Mouse (Mus musculus) kidney, embryonic 14.5 days (tissue): ENCODE data around the gene Fstl1. TPM values are rescaled to one million over a fixed set of nuclear protein-coding genes. Genes with fewer than 3 reads are reported as not detected.

Source experiments
- ATAC-seq: fragments of 200-750 bp; cut with Nextera tagmentation; 2 replicates; pipeline ENCODE4 v1.8.0; 2017; ENCODE audit warnings: moderate number of reproducible peaks, mild to moderate bottlenecking, moderate TSS enrichment, moderate library complexity; ENCODE audit not compliant: low FRiP score, low TSS enrichment
- H3K27ac ChIP-seq: fragments of 300-500 bp; sonication (generic); 2 replicates; pipeline ENCODE4 v1.5.1; 2014; ENCODE audit warnings: low read depth, mild to moderate bottlenecking, low read length, moderate library complexity, mixed read lengths
- H3K27me3 ChIP-seq: fragments of 300-500 bp; sonication (generic); 2 replicates; pipeline ENCODE4 v1.6.1; 2014; ENCODE audit warnings: mild to moderate bottlenecking, low read length; ENCODE audit not compliant: control insufficient read depth, insufficient read depth
- H3K36me3 ChIP-seq: fragments of 300-500 bp; sonication (generic); 2 replicates; pipeline ENCODE4 v1.6.1; 2014; ENCODE audit warnings: low read length, mixed read lengths; ENCODE audit not compliant: control insufficient read depth, insufficient read depth
- H3K4me1 ChIP-seq: fragments of 300-500 bp; sonication (generic); 2 replicates; pipeline ENCODE4 v1.6.1; 2014; ENCODE audit warnings: low read length, mixed read lengths; ENCODE audit not compliant: control insufficient read depth, insufficient read depth
- H3K4me2 ChIP-seq: fragments of 300-500 bp; sonication (generic); replicated peaks from 2 replicates; pipeline ENCODE4 v1.6.1; 2014; ENCODE audit warnings: low read depth, mild to moderate bottlenecking, low read length
- H3K4me3 ChIP-seq: fragments of 300-500 bp; sonication (generic); 2 replicates; pipeline ENCODE4 v1.5.1; 2014; ENCODE audit warnings: mild to moderate bottlenecking, low read length
- H3K9ac ChIP-seq: fragments of 300-500 bp; sonication (generic); 2 replicates; pipeline ENCODE4 v1.6.1; 2014; ENCODE audit warnings: low read depth, mild to moderate bottlenecking, low read length, moderate library complexity
- H3K9me3 ChIP-seq: fragments of 300-500 bp; sonication (generic); 2 replicates; pipeline ENCODE4 v1.6.1; 2016; ENCODE audit warnings: low read length; ENCODE audit not compliant: control insufficient read depth
- WGBS: fragments of 180-500 bp; shearing (Covaris S2); extraction: QIAGEN DNeasy Blood & Tissue Kit; methylation state at CpG from one replicate; pipeline ENCODE4 v1.1.7; 2014; 5-methylcytosine and 5-hydroxymethylcytosine counted together
- polyA plus RNA-seq: library from polyadenylated mRNA; unstranded; fragments of >200 nt; fragmentation: Nextera tagmentation; extraction: Ambion mirVana; gene quantifications from 2 replicates; pipeline ENCODE4 v1.2.1, GENCODE M21; 2014

The Fstl1 gene
- polyA plus RNA-seq, 1 experiment from 2014 or later, result 589 TPM

DNA sequence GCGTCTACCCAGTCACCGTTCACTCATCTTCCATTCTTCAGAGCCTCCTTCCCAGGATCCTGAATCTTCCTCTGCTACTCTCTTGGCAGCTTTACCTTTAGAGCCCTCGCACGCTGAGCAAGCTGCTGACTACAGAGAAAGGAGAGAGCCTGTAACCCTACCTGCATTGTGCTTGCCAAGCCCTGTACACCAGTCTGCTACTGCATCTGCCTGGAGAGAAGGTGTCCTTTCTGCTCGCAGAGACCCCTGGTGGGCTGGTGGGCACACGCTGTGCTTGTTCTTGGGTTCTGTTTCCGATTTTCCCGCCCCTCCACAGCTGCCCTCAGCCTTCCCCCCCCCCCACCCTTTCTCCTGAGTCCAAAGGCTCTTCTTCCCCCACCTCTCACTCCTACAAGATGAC, 30.6 kb downstream of the Fstl1 start:
- 72% methylated on average over 8 of the region's 8 CpGs for WGBS
- H3K4me2 ChIP-seq, result no peak overlapping the region
- H3K27ac ChIP-seq, result no peak overlapping the region
- peaks cover 31% of the 10 kb centered on the region for H3K36me3 ChIP-seq
- 0 out of 2 replicates have a peak, but pooled peaks cover 2% of the 10 kb centered on the region for H3K9me3 ChIP-seq
- H3K27me3 ChIP-seq, result no peaks in the 10 kb centered on the region
- peaks cover 8% of the 10 kb centered on the region; the same call in 1 of the 2 replicates for H3K4me1 ChIP-seq
- ATAC-seq, result no peak
- no peak overlapping the region for H3K4me3 ChIP-seq
- H3K9ac ChIP-seq, result no peak overlapping the region

DNA sequence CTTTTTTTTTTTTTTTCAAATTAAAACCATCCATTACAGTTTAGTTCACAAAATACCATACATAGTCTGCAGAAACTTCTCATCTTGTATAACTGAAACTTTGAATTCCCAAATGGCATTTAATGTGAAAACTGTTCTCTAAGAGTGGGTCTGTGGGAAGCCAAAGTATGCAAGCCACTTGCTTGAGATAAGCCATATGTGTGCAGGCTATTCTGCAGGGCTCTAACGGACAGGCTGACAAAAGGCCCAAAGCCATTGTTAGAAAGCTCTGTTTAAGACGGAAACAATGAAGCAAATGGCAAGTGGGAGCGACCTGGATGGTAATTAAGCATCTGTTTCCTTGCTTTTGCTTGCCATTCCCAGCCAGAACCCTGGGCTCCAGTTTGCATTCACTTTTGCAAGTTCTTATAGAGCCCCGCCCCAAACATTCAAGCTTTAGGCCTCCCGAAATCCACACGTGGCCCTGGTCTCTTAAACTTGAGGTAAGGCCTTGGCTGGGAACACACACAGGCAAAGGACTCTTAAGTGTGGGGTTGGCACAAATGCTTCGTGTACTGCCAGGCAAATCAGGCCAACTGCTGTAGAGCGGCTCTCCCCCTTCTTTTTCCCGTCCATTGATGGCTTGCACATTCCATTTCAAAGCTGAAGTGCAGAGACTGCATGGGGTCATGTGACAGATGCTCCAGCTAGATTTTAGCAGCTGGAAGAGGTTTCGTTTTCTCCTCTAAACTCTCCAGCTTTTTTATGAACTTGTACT, 32.4 kb downstream of the Fstl1 start:
- WGBS, result 44% methylated on average over 10 of the region's 10 CpGs
- no peak overlapping the region for H3K9ac ChIP-seq
- no peaks in the 10 kb centered on the region for H3K27me3 ChIP-seq
- no peak overlapping the region for H3K4me3 ChIP-seq
- peaks cover 16% of the 10 kb centered on the region for H3K36me3 ChIP-seq
- H3K27ac ChIP-seq, result peak overlapping the region; percentile 67; the same call in 1 of the 2 replicates
- no peak for ATAC-seq
- no peak overlapping the region for H3K4me2 ChIP-seq
- H3K9me3 ChIP-seq, result 0 out of 2 replicates have a peak, but pooled peaks cover 2% of the 10 kb centered on the region
- H3K4me1 ChIP-seq, result peaks cover 15% of the 10 kb centered on the region; the same call in 1 of the 2 replicates

DNA sequence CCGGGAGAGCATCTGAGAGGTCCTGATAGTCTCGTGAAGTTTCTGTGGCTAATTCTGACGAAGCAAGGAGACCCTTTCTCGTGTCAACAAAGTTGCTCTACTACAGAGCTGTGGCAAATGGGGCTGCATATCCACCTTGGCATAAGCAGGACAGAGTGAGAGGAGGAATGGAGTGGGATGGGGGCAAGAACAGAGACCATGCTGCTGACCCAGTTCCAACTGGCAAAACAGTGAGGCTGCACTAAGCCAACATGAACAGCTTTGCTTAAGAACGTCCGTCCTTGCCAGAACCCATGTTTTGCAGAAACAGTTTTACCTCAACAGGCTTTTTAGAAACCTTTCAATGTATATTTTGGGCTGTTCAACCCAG, 32.9 kb downstream of the Fstl1 start:
- H3K4me1 ChIP-seq, result peaks cover 17% of the 10 kb centered on the region; the same call in 1 of the 2 replicates
- WGBS, result 63% methylated on average over 6 of the region's 6 CpGs
- ATAC-seq, result no peak
- H3K36me3 ChIP-seq, result peaks cover 13% of the 10 kb centered on the region
- H3K9ac ChIP-seq, result no peak overlapping the region
- H3K27ac ChIP-seq, result peak overlapping the region; percentile 67; the same call in 1 of the 2 replicates
- H3K27me3 ChIP-seq, result no peaks in the 10 kb centered on the region
- no peak overlapping the region for H3K4me3 ChIP-seq
- H3K4me2 ChIP-seq, result no peak overlapping the region
- 0 out of 2 replicates have a peak, but pooled peaks cover 2% of the 10 kb centered on the region for H3K9me3 ChIP-seq

DNA sequence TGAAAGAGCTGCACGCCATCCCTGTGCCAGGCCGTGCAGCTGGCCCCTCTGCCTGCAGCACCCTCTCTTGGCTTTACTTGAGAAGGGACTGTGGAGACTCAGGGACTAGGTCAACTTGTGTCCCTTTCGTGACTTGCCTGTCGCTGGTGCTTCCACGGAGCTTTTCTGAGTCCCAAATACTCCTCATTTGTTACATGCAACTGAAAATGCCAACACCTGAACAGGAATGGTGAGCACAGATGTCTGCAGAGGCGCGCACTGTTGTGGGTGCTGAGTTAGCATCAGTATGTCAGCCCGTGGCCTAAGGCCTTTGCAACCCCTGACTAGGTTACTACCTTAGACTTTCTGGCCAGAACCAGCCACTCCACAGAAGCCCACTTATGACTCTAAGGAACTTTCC, 35.2 kb downstream of the Fstl1 start:
- Histone ChIP-seq H3K9ac (no peak overlapping the region), H3K27me3 (no peaks in the 10 kb centered on the region), H3K36me3 (peaks cover 24% of the 10 kb centered on the region), H3K4me1 (peaks cover 20% of the 10 kb centered on the region; the same call in 1 of the 2 replicates), H3K9me3 (no peaks in the 10 kb centered on the region), H3K4me3 (no peak overlapping the region), H3K4me2 (no peak overlapping the region), H3K27ac (no peak overlapping the region)
- WGBS, result 85% methylated on average over 8 of the region's 8 CpGs
- no peak for ATAC-seq

DNA sequence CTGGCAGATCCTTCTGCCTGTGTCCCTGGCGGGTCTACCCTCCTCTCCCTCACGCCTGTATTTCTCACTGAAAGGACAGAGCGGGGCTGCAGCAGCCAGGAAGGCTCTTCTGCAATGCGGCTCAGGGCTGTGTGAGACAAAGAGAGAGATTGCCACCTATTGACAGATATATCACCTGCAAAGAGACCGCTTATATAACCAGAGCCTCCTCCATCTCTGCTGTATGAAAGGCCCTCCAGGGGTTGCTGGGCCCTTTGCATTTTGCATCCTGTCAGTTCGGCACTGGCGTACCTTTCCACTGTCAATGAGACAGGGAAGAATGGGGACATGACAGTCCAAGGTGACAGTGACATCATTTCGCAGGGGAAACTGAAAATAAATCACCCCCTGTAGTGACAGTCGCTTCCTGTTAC, 35.8 kb downstream of the Fstl1 start:
- Histone ChIP-seq H3K27me3 (no peaks in the 10 kb centered on the region), H3K4me3 (no peak overlapping the region), H3K9me3 (no peaks in the 10 kb centered on the region), H3K36me3 (peaks cover 25% of the 10 kb centered on the region), H3K4me2 (no peak overlapping the region), H3K4me1 (peaks cover 20% of the 10 kb centered on the region; the same call in 1 of the 2 replicates), H3K9ac (no peak overlapping the region), H3K27ac (peak overlapping the region; percentile 38; the same call in 1 of the 2 replicates)
- peak; percentile 28 for ATAC-seq
- WGBS, result 46% methylated on average over 9 of the region's 9 CpGs

DNA sequence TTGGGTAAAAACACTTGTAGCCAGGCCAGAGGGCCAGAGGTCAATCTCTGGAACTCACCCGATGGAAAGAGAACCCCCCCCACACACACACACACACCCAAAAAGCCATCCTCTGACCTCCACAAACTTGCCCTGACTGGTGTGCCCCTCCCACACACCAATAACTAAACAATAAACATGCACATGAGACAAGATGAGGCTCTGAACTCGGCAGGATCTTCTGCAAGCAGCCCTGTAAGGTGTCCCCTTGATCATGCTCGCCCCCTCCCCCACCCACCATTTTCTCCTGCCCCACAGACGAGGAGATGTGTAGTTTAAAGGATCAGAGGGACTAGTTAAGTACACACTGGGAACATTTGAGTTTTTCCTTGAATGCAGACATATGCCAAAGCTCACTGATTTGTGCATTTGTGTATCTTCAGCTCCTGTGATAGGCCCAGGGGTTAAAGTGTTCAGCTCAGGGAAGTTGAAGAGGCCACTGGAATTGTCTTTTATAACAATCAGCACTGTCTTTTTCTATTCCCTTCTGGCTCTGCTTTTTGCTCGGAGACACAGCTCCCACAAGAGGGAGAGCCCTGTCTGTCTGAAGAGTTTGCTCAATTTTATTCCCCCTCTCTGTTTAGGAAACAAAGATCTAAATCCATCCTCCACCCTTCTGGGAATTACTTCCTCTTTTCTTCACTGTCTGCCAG, 37.2 kb downstream of the Fstl1 start:
- Histone ChIP-seq H3K4me2 (peak overlapping the region; percentile 17; the same call in 1 of the 2 replicates), H3K4me1 (peaks cover 15% of the 10 kb centered on the region; the same call in 1 of the 2 replicates), H3K27ac (peak overlapping the region; percentile 87), H3K36me3 (peaks cover 39% of the 10 kb centered on the region), H3K27me3 (no peaks in the 10 kb centered on the region), H3K4me3 (no peak overlapping the region), H3K9ac (0 out of 2 replicates have a peak overlapping the region, but pooled peaks have one; percentile 31), H3K9me3 (no peaks in the 10 kb centered on the region)
- ATAC-seq, result peak; percentile 21; the same call in 1 of the 2 replicates
- 19% methylated on average over 5 of the region's 5 CpGs for WGBS

DNA sequence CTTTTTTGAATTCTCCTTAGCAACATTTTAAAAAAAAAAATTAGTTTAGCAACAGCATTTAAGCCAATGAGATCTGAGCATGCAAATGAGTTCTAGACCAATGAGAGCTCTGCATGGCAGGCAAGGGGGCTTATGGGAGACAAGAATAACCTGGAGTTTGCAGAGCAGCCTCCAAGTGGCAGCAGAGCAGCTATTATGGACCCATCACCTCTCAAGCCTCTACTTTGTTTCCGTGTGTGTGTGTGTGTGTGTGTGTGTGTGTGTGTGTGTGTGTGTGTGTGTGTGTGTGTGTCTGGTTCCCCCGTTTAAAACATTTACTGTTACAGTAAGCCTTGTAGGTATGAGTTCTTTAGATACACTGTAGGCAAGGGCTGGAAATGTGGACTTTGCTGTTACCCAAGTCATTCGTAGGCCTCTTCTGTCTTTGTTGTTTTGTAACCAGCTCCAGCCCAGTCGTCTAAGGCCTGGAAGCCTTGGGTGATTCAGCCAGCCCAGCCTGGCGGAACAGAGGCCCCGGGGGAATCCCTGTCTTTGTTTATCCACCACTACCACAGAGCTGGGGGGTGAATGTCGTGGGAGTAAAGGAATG, 37.8 kb downstream of the Fstl1 start:
- H3K9ac ChIP-seq, result peak overlapping the region; percentile 44; the same call in 1 of the 2 replicates
- H3K36me3 ChIP-seq, result peaks cover 45% of the 10 kb centered on the region
- no peaks in the 10 kb centered on the region for H3K27me3 ChIP-seq
- ATAC-seq, result peak; percentile 97
- peak overlapping the region; percentile 17; the same call in 1 of the 2 replicates for H3K4me2 ChIP-seq
- 19% methylated on average over 7 of the region's 7 CpGs for WGBS
- peak overlapping the region; percentile 87 for H3K27ac ChIP-seq
- no peaks in the 10 kb centered on the region for H3K9me3 ChIP-seq
- H3K4me1 ChIP-seq, result peaks cover 15% of the 10 kb centered on the region; the same call in 1 of the 2 replicates
- no peak overlapping the region for H3K4me3 ChIP-seq

DNA sequence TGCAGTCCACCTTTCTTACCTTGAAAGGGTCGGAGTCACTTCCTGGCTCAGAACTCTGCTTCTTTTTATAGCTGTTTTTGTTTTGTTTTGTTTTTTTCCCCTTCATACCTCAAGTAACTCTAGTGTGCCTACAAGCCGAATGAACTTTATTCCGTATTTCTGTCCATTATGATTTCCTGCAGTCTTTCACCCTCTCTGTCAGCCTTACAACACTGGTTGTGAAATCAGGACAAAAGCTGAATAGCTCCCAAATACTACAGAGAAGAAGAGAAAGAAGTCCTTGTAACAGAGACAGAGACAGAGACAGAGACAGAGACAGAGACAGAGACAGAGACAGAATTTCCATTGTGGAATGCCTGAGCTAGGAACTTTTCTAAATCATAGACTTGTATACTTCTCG, 41.3 kb downstream of the Fstl1 start:
- H3K9me3 ChIP-seq, result no peaks in the 10 kb centered on the region
- peaks cover 15% of the 10 kb centered on the region; the same call in 1 of the 2 replicates for H3K4me1 ChIP-seq
- WGBS, result 89% methylated on average over 4 of the region's 4 CpGs
- peaks cover 75% of the 10 kb centered on the region for H3K36me3 ChIP-seq
- H3K9ac ChIP-seq, result no peak overlapping the region
- no peak overlapping the region for H3K4me3 ChIP-seq
- H3K27ac ChIP-seq, result no peak overlapping the region
- no peaks in the 10 kb centered on the region for H3K27me3 ChIP-seq
- no peak for ATAC-seq
- no peak overlapping the region for H3K4me2 ChIP-seq
